Mouse (Mus musculus): Measurements from ENCODE around the gene Dtnb. TPM values are rescaled to one million over a fixed set of nuclear protein-coding genes. Genes with fewer than 3 reads are reported as not detected.

The Dtnb gene
- polyA plus RNA-seq, 1 experiment from 2014 or later, result 28.7 TPM

GRCm38 (mm10) chr12:3582604-3583003 is 10.4 kb downstream of the Dtnb start:
- WGBS, result 87% methylated on average over 4 of the region's 4 CpGs
- no peaks in the 10 kb centered on the region for H3K9me3 ChIP-seq
- H3K4me3 ChIP-seq, result no peak overlapping the region
- no peak for DNase-seq (ENCODE audit: low spot score)
- no peaks in the 10 kb centered on the region for H3K27me3 ChIP-seq (ENCODE audit: insufficient read depth, poor library complexity, severe bottlenecking)
- H3K4me1 ChIP-seq, result peaks cover 9% of the 10 kb centered on the region
- no peaks in the 10 kb centered on the region for H3K36me3 ChIP-seq
- no peak overlapping the region for H3K27ac ChIP-seq

GRCm38 (mm10) chr12:3585525-3585924 is 13.3 kb downstream of the Dtnb start:
- Histone ChIP-seq H3K27me3 (ENCODE audit: insufficient read depth, poor library complexity, severe bottlenecking) (no peaks in the 10 kb centered on the region), H3K9me3 (no peaks in the 10 kb centered on the region), H3K4me1 (peaks cover 9% of the 10 kb centered on the region), H3K4me3 (no peak overlapping the region), H3K36me3 (peaks cover 3% of the 10 kb centered on the region; the same call in 1 of the 2 replicates), H3K27ac (no peak overlapping the region)
- 54% methylated on average over 4 of the region's 4 CpGs for WGBS
- DNase-seq (ENCODE audit: low spot score), result no peak

- H3K4me3 ChIP-seq, result no peak overlapping the region
- WGBS, result 79% methylated on average over 1 of the region's 1 CpGs
- H3K4me1 ChIP-seq, result peaks cover 9% of the 10 kb centered on the region
- DNase-seq (ENCODE audit: low spot score), result no peak
- no peak overlapping the region for H3K27ac ChIP-seq
- no peaks in the 10 kb centered on the region for H3K9me3 ChIP-seq
- no peaks in the 10 kb centered on the region for H3K27me3 ChIP-seq (ENCODE audit: insufficient read depth, poor library complexity, severe bottlenecking)
- peaks cover 12% of the 10 kb centered on the region; the same call in 1 of the 2 replicates for H3K36me3 ChIP-seq
These were observed 14.8 kb downstream of the Dtnb start for GRCm38 (mm10) chr12:3587010-3587409.

- peaks cover 18% of the 10 kb centered on the region; the same call in 1 of the 2 replicates for H3K36me3 ChIP-seq
- H3K9me3 ChIP-seq, result no peaks in the 10 kb centered on the region
- H3K27me3 ChIP-seq (ENCODE audit: insufficient read depth, poor library complexity, severe bottlenecking), result no peaks in the 10 kb centered on the region
- peaks cover 8% of the 10 kb centered on the region for H3K4me1 ChIP-seq
- H3K27ac ChIP-seq, result no peak overlapping the region
- no peak for DNase-seq (ENCODE audit: low spot score)
- no peak overlapping the region for H3K4me3 ChIP-seq
- WGBS, result 96% methylated on average over 9 of the region's 9 CpGs
These were observed 17.9 kb downstream of the Dtnb start for GRCm38 (mm10) chr12:3590039-3590438.

- H3K9me3 ChIP-seq, result no peaks in the 10 kb centered on the region
- peaks cover 19% of the 10 kb centered on the region; the same call in 1 of the 2 replicates for H3K36me3 ChIP-seq
- DNase-seq (ENCODE audit: low spot score), result no peak
- no peak overlapping the region for H3K4me3 ChIP-seq
- no peaks in the 10 kb centered on the region for H3K27me3 ChIP-seq (ENCODE audit: insufficient read depth, poor library complexity, severe bottlenecking)
- H3K27ac ChIP-seq, result no peak overlapping the region
- no peaks in the 10 kb centered on the region for H3K4me1 ChIP-seq
- WGBS, result 84% methylated on average over 10 of the region's 10 CpGs
These were observed 19.4 kb downstream of the Dtnb start for GRCm38 (mm10) chr12:3591595-3591994.

- 88% methylated on average over 4 of the region's 4 CpGs for WGBS
- no peaks in the 10 kb centered on the region for H3K4me1 ChIP-seq
- DNase-seq (ENCODE audit: low spot score), result no peak
These were observed 30.6 kb downstream of the Dtnb start for GRCm38 (mm10) chr12:3602786-3603185.

GRCm38 (mm10) chr12:3606202-3606601 is 34.0 kb downstream of the Dtnb start:
- H3K36me3 ChIP-seq, result no peaks in the 10 kb centered on the region
- no peaks in the 10 kb centered on the region for H3K9me3 ChIP-seq
- H3K4me1 ChIP-seq, result no peaks in the 10 kb centered on the region
- H3K27me3 ChIP-seq (ENCODE audit: insufficient read depth, poor library complexity, severe bottlenecking), result no peaks in the 10 kb centered on the region
- no peak overlapping the region for H3K27ac ChIP-seq
- 85% methylated on average over 7 of the region's 7 CpGs for WGBS
- H3K4me3 ChIP-seq, result no peak overlapping the region
- DNase-seq (ENCODE audit: low spot score), result no peak

More at GRCm38 (mm10) chr12:3602786-3603185, 30.6 kb downstream of the Dtnb start:
- Histone ChIP-seq H3K9me3 (no peaks in the 10 kb centered on the region), H3K4me3 (no peak overlapping the region), H3K27ac (no peak overlapping the region), H3K27me3 (ENCODE audit: insufficient read depth, poor library complexity, severe bottlenecking) (no peaks in the 10 kb centered on the region), H3K36me3 (peaks cover 12% of the 10 kb centered on the region)

- Histone ChIP-seq H3K27me3 (ENCODE audit: insufficient read depth, poor library complexity, severe bottlenecking) (no peaks in the 10 kb centered on the region), H3K9me3 (no peaks in the 10 kb centered on the region), H3K36me3 (no peaks in the 10 kb centered on the region), H3K4me1 (no peaks in the 10 kb centered on the region), H3K27ac (no peak overlapping the region), H3K4me3 (no peak overlapping the region)
- no peak for DNase-seq (ENCODE audit: low spot score)
These were observed 37.6 kb downstream of the Dtnb start for GRCm38 (mm10) chr12:3609747-3610146.

- Histone ChIP-seq H3K36me3 (no peaks in the 10 kb centered on the region), H3K27me3 (ENCODE audit: insufficient read depth, poor library complexity, severe bottlenecking) (no peaks in the 10 kb centered on the region), H3K4me1 (no peaks in the 10 kb centered on the region), H3K27ac (no peak overlapping the region), H3K4me3 (no peak overlapping the region), H3K9me3 (no peaks in the 10 kb centered on the region)
- DNase-seq (ENCODE audit: low spot score), result no peak
- 74% methylated on average over 7 of the region's 7 CpGs for WGBS
These were observed 39.7 kb downstream of the Dtnb start for GRCm38 (mm10) chr12:3611871-3612270.

GRCm38 (mm10) chr12:3615041-3615440 is 42.9 kb downstream of the Dtnb start:
- H3K4me1 ChIP-seq, result no peaks in the 10 kb centered on the region
- H3K36me3 ChIP-seq, result no peaks in the 10 kb centered on the region
- no peaks in the 10 kb centered on the region for H3K27me3 ChIP-seq (ENCODE audit: insufficient read depth, poor library complexity, severe bottlenecking)
- no peak overlapping the region for H3K27ac ChIP-seq
- DNase-seq (ENCODE audit: low spot score), result no peak
- no peak overlapping the region for H3K4me3 ChIP-seq
- no peaks in the 10 kb centered on the region for H3K9me3 ChIP-seq
- 88% methylated on average over 8 of the region's 8 CpGs for WGBS

GRCm38 (mm10) chr12:3618144-3619020 is 46.2 kb downstream of the Dtnb start:
- H3K4me3 ChIP-seq, result no peak overlapping the region
- 83% methylated on average over 7 of the region's 7 CpGs for WGBS
- H3K4me1 ChIP-seq, result no peaks in the 10 kb centered on the region
- H3K36me3 ChIP-seq, result no peaks in the 10 kb centered on the region
- H3K27ac ChIP-seq, result peak overlapping the region; percentile 64; the same call in 1 of the 2 replicates
- no peak for DNase-seq (ENCODE audit: low spot score)
- H3K27me3 ChIP-seq (ENCODE audit: insufficient read depth, poor library complexity, severe bottlenecking), result no peaks in the 10 kb centered on the region
- no peaks in the 10 kb centered on the region for H3K9me3 ChIP-seq

GRCm38 (mm10) chr12:3619021-3619367 is 46.8 kb downstream of the Dtnb start:
- H3K4me3 ChIP-seq, result no peak overlapping the region
- H3K4me1 ChIP-seq, result no peaks in the 10 kb centered on the region
- H3K9me3 ChIP-seq, result no peaks in the 10 kb centered on the region
- no peaks in the 10 kb centered on the region for H3K36me3 ChIP-seq
- H3K27me3 ChIP-seq (ENCODE audit: insufficient read depth, poor library complexity, severe bottlenecking), result no peaks in the 10 kb centered on the region
- 95% methylated on average over 3 of the region's 3 CpGs for WGBS
- no peak overlapping the region for H3K27ac ChIP-seq
- DNase-seq (ENCODE audit: low spot score), result no peak

- 40% methylated on average over 4 of the region's 4 CpGs for WGBS
- no peak for DNase-seq (ENCODE audit: low spot score)
- Histone ChIP-seq H3K36me3 (no peaks in the 10 kb centered on the region), H3K9me3 (no peaks in the 10 kb centered on the region), H3K27ac (no peak overlapping the region), H3K4me3 (no peak overlapping the region), H3K4me1 (peaks cover 8% of the 10 kb centered on the region; the same call in 1 of the 2 replicates), H3K27me3 (ENCODE audit: insufficient read depth, poor library complexity, severe bottlenecking) (no peaks in the 10 kb centered on the region)
These were observed 54.7 kb downstream of the Dtnb start for GRCm38 (mm10) chr12:3626880-3627279.

All from heart, embryonic 10.5 days (tissue).